ENCODE assay signal across 25 mouse cellular contexts in the genomic region with DNA sequence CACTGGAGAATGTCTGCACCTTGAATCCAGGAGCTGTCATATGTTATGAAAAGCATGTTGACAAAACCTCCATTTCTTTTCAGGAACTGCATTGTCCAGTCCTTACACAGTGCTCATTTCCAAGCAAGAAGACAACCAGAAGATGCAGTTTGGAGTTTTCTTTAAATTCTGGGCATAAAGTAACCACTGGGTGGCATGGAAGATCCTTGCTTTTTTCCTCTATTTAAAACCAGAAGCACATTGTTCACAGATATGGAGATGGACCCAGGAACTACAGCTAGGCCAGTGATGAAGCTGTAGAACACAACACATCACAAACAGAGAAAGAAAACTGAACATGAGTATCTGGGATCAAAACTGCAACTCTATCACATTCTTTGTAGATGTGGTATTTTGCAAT. TPM values are rescaled to one million over a fixed set of nuclear protein-coding genes. Genes with fewer than 3 reads are reported as not detected.
DNase-seq lines count a peak whose midpoint lies in the region; ATAC-seq and TF ChIP-seq lines count a peak whose summit lies in the region.
"Had no signal": no experiment of that assay in that cellular context is flagged by ENCODE, and none has a peak within 500 bp of the region (broad histone marks: within the 10 kb centered on the region; RNA-seq: fewer than 3 reads in every experiment).

No protein-coding gene starts in this region.

- H3K4me3 ChIP-seq in hindbrain, postnatal 0 days (ENCODE audit: low read length) = no peak overlapping the region
- no peak overlapping the region for H3K4me3 ChIP-seq in hindbrain, embryonic 16.5 days (ENCODE audit: low read length)
- no peak overlapping the region for H3K4me3 ChIP-seq in lung, embryonic 14.5 days (ENCODE audit: low read depth, low read length)
- H3K4me3 ChIP-seq: embryonic facial prominence, embryonic 12.5 days; heart, embryonic 12.5 days; hindbrain, embryonic 13.5 days; limb, embryonic 15.5 days; liver, embryonic 15.5 days; midbrain, embryonic 12.5 days had no signal

- TF ChIP-seq CTCF in hindbrain, postnatal 0 days (IDR thresholded peaks at IDR 0.05; ENCODE audit: low read depth) = peak; percentile 51
- TF ChIP-seq CTCF in lung, embryonic 14.5 days (IDR thresholded peaks at IDR 0.05; ENCODE audit: low read depth) = peak; percentile 37; the same call in 1 of the 2 replicates

- no peak overlapping the region for H3K27ac ChIP-seq in hindbrain, postnatal 0 days
- no peak overlapping the region for H3K27ac ChIP-seq in hindbrain, embryonic 16.5 days (ENCODE audit: low read depth, low read length)
- no peak overlapping the region for H3K27ac ChIP-seq in lung, embryonic 14.5 days (ENCODE audit: low read depth)
- H3K27ac ChIP-seq: embryonic facial prominence, embryonic 12.5 days; hindbrain, embryonic 13.5 days; limb, embryonic 15.5 days; liver, embryonic 15.5 days; midbrain, embryonic 12.5 days had no signal

- H3K4me1 ChIP-seq in hindbrain, postnatal 0 days (ENCODE audit: insufficient read depth, low read length) = no peaks in the 10 kb centered on the region
- no peaks in the 10 kb centered on the region for H3K4me1 ChIP-seq in hindbrain, embryonic 16.5 days (ENCODE audit: control insufficient read depth, insufficient read depth, low read depth, low read length)
- H3K4me1 ChIP-seq in lung, embryonic 14.5 days (ENCODE audit: insufficient read depth) = no peaks in the 10 kb centered on the region
- H3K4me1 ChIP-seq: embryonic facial prominence, embryonic 12.5 days; hindbrain, embryonic 13.5 days; limb, embryonic 15.5 days; liver, embryonic 15.5 days; midbrain, embryonic 12.5 days had no signal

- no peak overlapping the region for H3K9ac ChIP-seq in hindbrain, postnatal 0 days (replicated peaks; ENCODE audit: low read length)
- no peak overlapping the region for H3K9ac ChIP-seq in hindbrain, embryonic 16.5 days (ENCODE audit: low read depth, low read length)
- H3K9ac ChIP-seq in lung, embryonic 14.5 days = no peak overlapping the region
- H3K9ac ChIP-seq: embryonic facial prominence, embryonic 12.5 days; heart, embryonic 12.5 days; hindbrain, embryonic 13.5 days; limb, embryonic 15.5 days; liver, embryonic 15.5 days; midbrain, embryonic 12.5 days had no signal

- H3K36me3 ChIP-seq in hindbrain, postnatal 0 days (ENCODE audit: insufficient read depth, low read length) = no peaks in the 10 kb centered on the region
- H3K36me3 ChIP-seq in hindbrain, embryonic 16.5 days (ENCODE audit: control insufficient read depth, insufficient read depth, low read length) = no peaks in the 10 kb centered on the region
- H3K36me3 ChIP-seq in lung, embryonic 14.5 days (ENCODE audit: insufficient read depth) = no peaks in the 10 kb centered on the region
- H3K36me3 ChIP-seq: embryonic facial prominence, embryonic 12.5 days; heart, embryonic 12.5 days; hindbrain, embryonic 13.5 days; limb, embryonic 15.5 days; liver, embryonic 15.5 days; midbrain, embryonic 12.5 days had no signal

- peak; percentile 22 for DNase-seq in hindbrain, postnatal 0 days (ENCODE audit: low spot score)
- DNase-seq in lung, embryonic 14.5 days = no peak
- no peak for DNase-seq in lung, postnatal 25 days (ENCODE audit: low spot score)
- peak; percentile 41 for DNase-seq in brain, adult 2 months (ENCODE audit: low read depth, low spot score)
- DNase-seq in spleen, adult 18-20 months = no peak
- DNase-seq in MN1 (ENCODE audit: low spot score) = no peak
- DNase-seq: adrenal gland, postnatal 36 days; cerebellum, adult 11-12 months; cerebellum, postnatal 10 days; gastrocnemius, postnatal 14 days; heart, adult 11 months; heart, postnatal 36 days; kidney, postnatal 36 days; layer of hippocampus, adult 9-11 months; left cerebral cortex, postnatal 4 days; lung, postnatal 14 days; right cerebral cortex, postnatal 14 days; thymus, postnatal 14 days had no signal

- no peaks in the 10 kb centered on the region for H3K27me3 ChIP-seq in hindbrain, postnatal 0 days (ENCODE audit: insufficient read depth, low read length)
- H3K27me3 ChIP-seq in hindbrain, embryonic 16.5 days (replicated peaks; ENCODE audit: control insufficient read depth, insufficient read depth, low read length) = no peaks in the 10 kb centered on the region
- H3K27me3 ChIP-seq in lung, embryonic 14.5 days (ENCODE audit: insufficient read depth, low read length) = no peaks in the 10 kb centered on the region
- H3K27me3 ChIP-seq: embryonic facial prominence, embryonic 12.5 days; heart, embryonic 12.5 days; hindbrain, embryonic 13.5 days; limb, embryonic 15.5 days; liver, embryonic 15.5 days; midbrain, embryonic 12.5 days had no signal

- H3K9me3 ChIP-seq in hindbrain, postnatal 0 days (ENCODE audit: low read length) = no peaks in the 10 kb centered on the region
- no peaks in the 10 kb centered on the region for H3K9me3 ChIP-seq in hindbrain, embryonic 16.5 days (ENCODE audit: control insufficient read depth, low read length)
- no peaks in the 10 kb centered on the region for H3K9me3 ChIP-seq in lung, embryonic 14.5 days (ENCODE audit: low read depth, low read length)
- H3K9me3 ChIP-seq: embryonic facial prominence, embryonic 12.5 days; heart, embryonic 12.5 days; hindbrain, embryonic 13.5 days; limb, embryonic 15.5 days; liver, embryonic 15.5 days; midbrain, embryonic 12.5 days had no signal

- H3K4me2 ChIP-seq in hindbrain, postnatal 0 days (ENCODE audit: low read depth, low read length) = no peak overlapping the region
- H3K4me2 ChIP-seq in hindbrain, embryonic 16.5 days (ENCODE audit: low read length) = no peak overlapping the region
- H3K4me2 ChIP-seq in lung, embryonic 14.5 days = no peak overlapping the region
- H3K4me2 ChIP-seq: embryonic facial prominence, embryonic 12.5 days; heart, embryonic 12.5 days; hindbrain, embryonic 13.5 days; limb, embryonic 15.5 days; liver, embryonic 15.5 days; midbrain, embryonic 12.5 days had no signal

- no peak for ATAC-seq in hindbrain, postnatal 0 days
- no peak for ATAC-seq in hindbrain, embryonic 16.5 days
- no peak for ATAC-seq in lung, embryonic 14.5 days (ENCODE audit: insufficient read depth)

RNA-seq across cellular contexts. Expression of gene Srgap1, which starts 22.0 kb away (rescaled TPM):
- total RNA-seq in hindbrain, postnatal 0 days (2014; rRNA removed) = 18.8 and 27.9 TPM in 2 replicates
- 24.4 TPM in 2 replicates for polyA plus RNA-seq in hindbrain, postnatal 0 days (2015; fragmentation: Nextera tagmentation; extraction: Ambion mirVana)
- polyA plus RNA-seq in hindbrain, embryonic 16.5 days (2015; fragmentation: Nextera tagmentation; extraction: Ambion mirVana) = 28.5 and 29.2 TPM in 2 replicates
- 12.0 and 12.7 TPM in 2 replicates for polyA plus RNA-seq in lung, embryonic 14.5 days (2014; fragmentation: Nextera tagmentation; extraction: Ambion mirVana)

RNA-seq across cellular contexts. Expression of gene Rxylt1, which starts 28.0 kb away (rescaled TPM):
- 13.9 and 17.0 TPM in 2 replicates for total RNA-seq in hindbrain, postnatal 0 days (2014; rRNA removed)
- 57.6 and 59.8 TPM in 2 replicates for polyA plus RNA-seq in hindbrain, postnatal 0 days (2015; fragmentation: Nextera tagmentation; extraction: Ambion mirVana)
- 45.2 and 45.6 TPM in 2 replicates for polyA plus RNA-seq in hindbrain, embryonic 16.5 days (2015; fragmentation: Nextera tagmentation; extraction: Ambion mirVana)
- 54.0 and 61.0 TPM in 2 replicates for polyA plus RNA-seq in lung, embryonic 14.5 days (2014; fragmentation: Nextera tagmentation; extraction: Ambion mirVana)

Comparison
In these comparisons a context has a peak if more than half of its experiments do, and no peak if none do; other contexts are left out.
1. DNase-seq: peak in hindbrain, postnatal 0 days (single experiment) and brain, adult 2 months (single experiment); none in lung, embryonic 14.5 days (single experiment), lung, postnatal 25 days (single experiment), spleen, adult 18-20 months (0 of 2) and MN1 (single experiment).